Mouse (Mus musculus) kidney, embryonic 14.5 days (tissue): ENCODE data around the gene Defb29. TPM values are rescaled to one million over a fixed set of nuclear protein-coding genes. Genes with fewer than 3 reads are reported as not detected.

ENCODE experiments used
- ATAC-seq: fragments of 200-750 bp; cut with Nextera tagmentation; 2 replicates; pipeline ENCODE4 v1.8.0; 2017; ENCODE audit warnings: moderate number of reproducible peaks, mild to moderate bottlenecking, moderate TSS enrichment, moderate library complexity; ENCODE audit not compliant: low FRiP score, low TSS enrichment
- H3K27ac ChIP-seq: fragments of 300-500 bp; sonication (generic); 2 replicates; pipeline ENCODE4 v1.5.1; 2014; ENCODE audit warnings: low read depth, mild to moderate bottlenecking, low read length, moderate library complexity, mixed read lengths
- H3K27me3 ChIP-seq: fragments of 300-500 bp; sonication (generic); 2 replicates; pipeline ENCODE4 v1.6.1; 2014; ENCODE audit warnings: mild to moderate bottlenecking, low read length; ENCODE audit not compliant: control insufficient read depth, insufficient read depth
- H3K36me3 ChIP-seq: fragments of 300-500 bp; sonication (generic); 2 replicates; pipeline ENCODE4 v1.6.1; 2014; ENCODE audit warnings: low read length, mixed read lengths; ENCODE audit not compliant: control insufficient read depth, insufficient read depth
- H3K4me1 ChIP-seq: fragments of 300-500 bp; sonication (generic); 2 replicates; pipeline ENCODE4 v1.6.1; 2014; ENCODE audit warnings: low read length, mixed read lengths; ENCODE audit not compliant: control insufficient read depth, insufficient read depth
- H3K4me2 ChIP-seq: fragments of 300-500 bp; sonication (generic); replicated peaks from 2 replicates; pipeline ENCODE4 v1.6.1; 2014; ENCODE audit warnings: low read depth, mild to moderate bottlenecking, low read length
- H3K4me3 ChIP-seq: fragments of 300-500 bp; sonication (generic); 2 replicates; pipeline ENCODE4 v1.5.1; 2014; ENCODE audit warnings: mild to moderate bottlenecking, low read length
- H3K9ac ChIP-seq: fragments of 300-500 bp; sonication (generic); 2 replicates; pipeline ENCODE4 v1.6.1; 2014; ENCODE audit warnings: low read depth, mild to moderate bottlenecking, low read length, moderate library complexity
- H3K9me3 ChIP-seq: fragments of 300-500 bp; sonication (generic); 2 replicates; pipeline ENCODE4 v1.6.1; 2016; ENCODE audit warnings: low read length; ENCODE audit not compliant: control insufficient read depth
- polyA plus RNA-seq: library from polyadenylated mRNA; unstranded; fragments of >200 nt; fragmentation: Nextera tagmentation; extraction: Ambion mirVana; gene quantifications from 2 replicates; pipeline ENCODE4 v1.2.1, GENCODE M21; 2014

Defb29 gene
- polyA plus RNA-seq, 1 experiment from 2014 or later = not detected

DNA sequence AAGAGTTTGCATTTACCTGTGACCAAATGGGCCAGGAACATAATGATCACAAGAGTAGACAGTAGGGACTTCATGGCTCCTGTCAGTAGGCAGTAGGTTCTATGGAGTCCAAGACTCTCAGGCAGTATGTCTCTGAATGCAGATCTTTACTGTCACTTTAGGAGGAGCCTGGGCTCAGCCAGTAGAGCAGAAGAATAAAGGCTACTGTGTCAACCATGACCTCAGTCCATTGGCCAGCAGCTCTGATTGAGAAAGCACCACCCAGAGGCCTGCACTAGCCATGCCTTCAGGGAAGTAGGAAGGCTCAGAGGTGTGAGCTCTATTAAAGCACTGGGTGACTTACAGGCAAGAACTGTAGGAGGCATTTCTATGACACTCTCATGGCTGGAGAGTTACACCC is 49.9 kb downstream of the Defb29 start, which contains the start of gene Defb22:
Defb22 (minus strand) TSS at position 101 of the 400 bp plus-strand sequence.
- Histone ChIP-seq H3K27ac (no peak within 1 kb of the TSS), H3K4me1 (no peaks in the 10 kb centered on the region), H3K9me3 (no peaks in the 10 kb centered on the region), H3K4me3 (no peak within 1 kb of the TSS), H3K4me2 (no peak within 1 kb of the TSS), H3K27me3 (no peaks in the 10 kb centered on the region), H3K9ac (no peak within 1 kb of the TSS), H3K36me3 (no peaks in the 10 kb centered on the region)
- no peak for ATAC-seq

Other genes starting within 250 kb of the Defb29 start
- 19.4 and 37.4 TPM in 2 replicates for gene Tbc1d20, start 246.3 kb downstream of the Defb29 start, polyA plus RNA-seq
- 59.1 and 87.1 TPM in 2 replicates for gene Rbck1, start 207.4 kb downstream of the Defb29 start, polyA plus RNA-seq
- gene Trib3, start 196.1 kb downstream of the Defb29 start, polyA plus RNA-seq = 0.57 and 0.61 TPM in 2 replicates
- 1.7 and 2.4 TPM in 2 replicates for gene Nrsn2, start 163.5 kb downstream of the Defb29 start, polyA plus RNA-seq
- gene Sox12, start 142.0 kb downstream of the Defb29 start, polyA plus RNA-seq = 22.3 and 25.3 TPM in 2 replicates
- gene Zcchc3, start 125.1 kb downstream of the Defb29 start, polyA plus RNA-seq = 51.1 and 62.2 TPM in 2 replicates
- 0.37 TPM in 2 replicates for gene 6820408C15Rik, start 124.5 kb downstream of the Defb29 start, polyA plus RNA-seq
- not detected in 2 replicates for gene Defb23, start 75.5 kb downstream of the Defb29 start, polyA plus RNA-seq
- not detected in 2 replicates for gene Defb20, start 63.0 kb downstream of the Defb29 start, polyA plus RNA-seq
- gene Defb22, start 50.0 kb downstream of the Defb29 start, polyA plus RNA-seq = not detected in 2 replicates
- not detected in 2 replicates for gene Defb26, start 28.4 kb downstream of the Defb29 start, polyA plus RNA-seq
- 0.80 TPM in 1 of 2 replicates, not detected in the other for gene Defb28, start 21.8 kb downstream of the Defb29 start, polyA plus RNA-seq
- not detected in 2 replicates for gene Gm17416, start 29.2 kb upstream of the Defb29 start, polyA plus RNA-seq
- not detected in 2 replicates for gene Defb21, start 32.6 kb upstream of the Defb29 start, polyA plus RNA-seq
- not detected in 2 replicates for gene Defb19, start 40.2 kb upstream of the Defb29 start, polyA plus RNA-seq
- not detected in 2 replicates for gene Defb45, start 59.3 kb upstream of the Defb29 start, polyA plus RNA-seq
- 1.1 TPM in 2 replicates for gene Defb36, start 64.2 kb upstream of the Defb29 start, polyA plus RNA-seq
- 28.2 and 37.2 TPM in 2 replicates for gene Defb25, start 83.0 kb upstream of the Defb29 start, polyA plus RNA-seq
- 46.9 and 61.8 TPM in 2 replicates for gene Rem1, start 86.9 kb upstream of the Defb29 start, polyA plus RNA-seq
- gene H13, start 129.4 kb upstream of the Defb29 start, polyA plus RNA-seq = 127 and 147 TPM in 2 replicates
- 35.4 and 40.8 TPM in 2 replicates for gene Mcts2, start 146.9 kb upstream of the Defb29 start, polyA plus RNA-seq
- 129 and 178 TPM in 2 replicates for gene Id1, start 196.2 kb upstream of the Defb29 start, polyA plus RNA-seq
- 12.1 and 18.8 TPM in 2 replicates for gene Cox4i2, start 214.1 kb upstream of the Defb29 start, polyA plus RNA-seq